Mouse (Mus musculus): ENCODE data around the gene Ranbp17. TPM values are rescaled to one million over a fixed set of nuclear protein-coding genes. Genes with fewer than 3 reads are reported as not detected.

The Ranbp17 gene
- polyA plus RNA-seq, 1 experiment from 2014 or later, result 3.1 TPM

DNA sequence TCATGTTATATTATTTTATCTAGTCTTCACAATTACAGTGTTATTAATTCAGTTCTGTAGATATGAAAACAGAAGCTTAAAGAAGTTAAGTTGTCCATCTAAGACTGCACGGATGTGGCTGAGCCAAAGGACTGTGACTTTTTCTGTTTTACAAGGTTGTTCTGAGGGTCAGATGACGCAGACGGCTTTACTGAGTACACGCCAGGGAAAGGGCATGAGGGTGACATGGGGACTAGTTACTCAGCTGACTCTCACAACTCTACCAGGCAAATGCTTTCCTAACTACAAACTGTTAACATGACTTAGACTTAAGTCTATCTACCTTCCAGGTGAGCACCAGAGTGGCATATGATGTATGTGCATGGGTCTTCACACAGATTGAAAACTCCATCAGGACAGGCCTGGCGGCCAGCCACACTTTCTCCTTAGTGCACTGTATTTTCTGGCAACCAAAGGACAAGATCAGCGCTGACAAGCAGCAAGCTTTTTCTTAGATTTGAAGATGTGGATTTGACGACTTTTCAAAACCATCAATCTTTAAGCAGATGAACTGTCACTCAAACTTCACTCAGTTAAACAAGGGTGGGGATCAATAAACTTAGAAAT lies 194.4 kb downstream of the Ranbp17 start:
- H3K4me2 ChIP-seq, result no peak overlapping the region
- no peaks in the 10 kb centered on the region for H3K4me1 ChIP-seq (replicated peaks)
- 83% methylated on average over 7 of the region's 7 CpGs for WGBS
- ATAC-seq (replicated peaks; ENCODE audit: insufficient number of reproducible peaks, insufficient read depth, low FRiP score, low read depth), result no peak
- H3K9me3 ChIP-seq (replicated peaks), result no peaks in the 10 kb centered on the region
- H3K27me3 ChIP-seq, result no peaks in the 10 kb centered on the region
- no peak overlapping the region for H3K9ac ChIP-seq
- no peak overlapping the region for H3K27ac ChIP-seq
- no peaks in the 10 kb centered on the region for H3K36me3 ChIP-seq
- no peak overlapping the region for H3K4me3 ChIP-seq

DNA sequence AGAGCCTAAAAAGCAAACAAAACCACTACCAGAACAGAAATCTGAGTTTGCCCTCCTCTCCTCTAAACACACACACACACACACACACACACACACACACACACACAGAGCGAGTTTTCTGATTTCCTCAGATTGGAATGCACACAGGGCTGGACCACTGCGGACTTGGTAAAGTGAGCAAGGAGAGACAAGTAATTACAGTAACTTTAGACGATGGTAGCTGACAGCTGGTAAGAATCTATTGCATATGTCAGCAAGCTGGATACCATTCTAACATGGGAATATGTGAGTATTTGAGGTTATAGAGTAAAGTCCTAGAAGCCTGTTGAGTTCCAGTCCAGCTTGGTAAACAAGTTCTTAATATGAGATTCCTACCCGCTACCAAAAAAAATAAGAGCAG lies 204.0 kb downstream of the Ranbp17 start:
- H3K4me2 ChIP-seq, result no peak overlapping the region
- H3K9ac ChIP-seq, result no peak overlapping the region
- H3K27me3 ChIP-seq, result no peaks in the 10 kb centered on the region
- WGBS, result 69% methylated on average over 4 of the region's 4 CpGs
- no peak for ATAC-seq (replicated peaks; ENCODE audit: insufficient number of reproducible peaks, insufficient read depth, low FRiP score, low read depth)
- no peak overlapping the region for H3K4me3 ChIP-seq
- no peaks in the 10 kb centered on the region for H3K4me1 ChIP-seq (replicated peaks)
- no peaks in the 10 kb centered on the region for H3K9me3 ChIP-seq (replicated peaks)
- H3K27ac ChIP-seq, result no peak overlapping the region
- no peaks in the 10 kb centered on the region for H3K36me3 ChIP-seq

DNA sequence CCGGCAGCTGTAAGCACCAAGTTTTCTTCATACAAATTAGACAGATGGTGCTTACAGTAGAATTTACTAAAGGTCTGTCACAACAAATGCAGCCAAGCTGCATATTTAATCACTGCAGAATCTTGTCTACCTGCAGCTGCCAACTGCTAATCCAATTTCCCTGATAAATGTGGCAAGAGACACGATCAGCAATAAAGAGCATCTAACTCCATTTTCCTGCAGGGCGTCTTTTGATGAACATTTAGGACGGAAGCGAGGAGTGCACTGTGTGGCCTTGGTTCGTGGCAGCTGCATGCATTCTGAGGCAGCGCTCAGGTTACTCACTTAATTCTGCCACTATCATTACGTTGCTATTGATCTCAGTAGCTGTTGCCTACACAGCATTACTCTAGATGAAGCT lies 212.7 kb downstream of the Ranbp17 start:
- no peak for ATAC-seq (replicated peaks; ENCODE audit: insufficient number of reproducible peaks, insufficient read depth, low FRiP score, low read depth)
- no peak overlapping the region for H3K9ac ChIP-seq

DNA sequence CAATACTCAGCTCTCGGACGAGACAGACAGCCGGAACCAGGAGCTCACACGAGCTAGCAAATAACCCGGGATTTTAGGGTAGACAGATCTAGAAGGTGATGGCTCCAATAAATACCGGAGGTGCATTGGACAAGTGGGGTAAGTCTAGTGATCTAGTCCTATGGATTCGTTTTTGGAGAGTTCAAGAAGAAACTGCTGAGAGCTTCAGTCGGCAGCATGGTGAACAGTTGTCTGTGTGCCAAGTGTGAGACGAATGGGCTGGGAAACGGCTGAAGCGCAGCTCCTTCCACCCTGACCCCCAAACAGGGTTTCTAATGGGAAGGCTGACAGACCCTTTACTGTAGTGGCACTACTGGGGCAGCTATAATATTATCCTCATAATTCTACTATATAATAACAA lies 214.2 kb downstream of the Ranbp17 start:
- H3K9me3 ChIP-seq (replicated peaks), result no peaks in the 10 kb centered on the region
- no peaks in the 10 kb centered on the region for H3K27me3 ChIP-seq
- ATAC-seq (replicated peaks; ENCODE audit: insufficient number of reproducible peaks, insufficient read depth, low FRiP score, low read depth), result no peak
- no peaks in the 10 kb centered on the region for H3K4me1 ChIP-seq (replicated peaks)
- no peak overlapping the region for H3K27ac ChIP-seq
- H3K36me3 ChIP-seq, result no peaks in the 10 kb centered on the region
- H3K9ac ChIP-seq, result no peak overlapping the region
- no peak overlapping the region for H3K4me3 ChIP-seq
- no peak overlapping the region for H3K4me2 ChIP-seq
- 75% methylated on average over 11 of the region's 11 CpGs for WGBS

More for the DNA sequence above, 212.7 kb downstream of the Ranbp17 start:
- no peaks in the 10 kb centered on the region for H3K27me3 ChIP-seq
- H3K9me3 ChIP-seq (replicated peaks), result no peaks in the 10 kb centered on the region
- H3K4me3 ChIP-seq, result no peak overlapping the region
- no peak overlapping the region for H3K4me2 ChIP-seq
- 70% methylated on average over 8 of the region's 8 CpGs for WGBS
- no peaks in the 10 kb centered on the region for H3K36me3 ChIP-seq
- no peaks in the 10 kb centered on the region for H3K4me1 ChIP-seq (replicated peaks)
- H3K27ac ChIP-seq, result no peak overlapping the region

DNA sequence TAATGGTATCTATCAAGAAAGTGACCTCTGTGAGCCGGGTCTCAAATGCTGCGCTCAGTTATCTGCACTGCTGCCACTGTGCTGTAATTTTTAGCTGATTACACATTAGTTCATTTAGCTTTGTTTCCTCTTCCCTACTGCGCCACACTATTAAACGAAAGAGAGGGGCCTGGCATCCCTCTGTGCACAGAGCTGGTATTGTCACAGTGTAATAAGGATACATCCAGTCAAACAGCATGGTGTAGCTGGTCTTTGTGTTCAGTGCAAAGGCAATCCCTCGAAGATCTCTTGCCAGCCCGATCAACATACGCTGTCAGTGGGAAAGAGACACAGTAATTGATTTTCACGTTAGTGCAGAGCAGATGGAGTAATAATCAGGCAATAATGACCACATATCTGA lies 216.4 kb downstream of the Ranbp17 start:
- no peak overlapping the region for H3K4me3 ChIP-seq
- H3K27ac ChIP-seq, result no peak overlapping the region
- H3K36me3 ChIP-seq, result no peaks in the 10 kb centered on the region
- H3K4me2 ChIP-seq, result no peak overlapping the region
- ATAC-seq (replicated peaks; ENCODE audit: insufficient number of reproducible peaks, insufficient read depth, low FRiP score, low read depth), result no peak
- 78% methylated on average over 8 of the region's 8 CpGs for WGBS
- H3K27me3 ChIP-seq, result no peaks in the 10 kb centered on the region
- no peaks in the 10 kb centered on the region for H3K4me1 ChIP-seq (replicated peaks)
- H3K9me3 ChIP-seq (replicated peaks), result no peaks in the 10 kb centered on the region
- no peak overlapping the region for H3K9ac ChIP-seq

DNA sequence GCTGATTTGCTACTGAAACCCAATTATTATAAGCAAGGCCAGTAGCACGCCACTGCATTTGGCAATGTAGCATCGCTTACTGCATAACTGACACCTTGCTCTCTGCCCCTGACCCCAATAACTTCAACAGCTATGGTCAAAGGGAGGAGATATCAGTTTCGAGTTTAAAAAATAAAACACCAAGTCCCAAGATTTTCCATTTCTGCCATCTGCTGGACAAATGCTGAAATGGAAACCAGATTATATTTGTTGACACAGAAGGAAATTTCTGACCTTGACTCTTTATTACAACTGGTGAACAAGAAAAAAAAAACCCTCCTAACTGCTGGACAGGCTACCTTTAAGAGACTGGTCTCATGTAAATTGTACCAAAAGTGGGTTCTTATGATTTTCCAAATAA lies 218.1 kb downstream of the Ranbp17 start:
- 44% methylated on average over 3 of the region's 3 CpGs for WGBS
- no peaks in the 10 kb centered on the region for H3K27me3 ChIP-seq
- H3K9me3 ChIP-seq (replicated peaks), result no peaks in the 10 kb centered on the region
- H3K9ac ChIP-seq, result no peak overlapping the region
- H3K36me3 ChIP-seq, result no peaks in the 10 kb centered on the region
- no peak for ATAC-seq (replicated peaks; ENCODE audit: insufficient number of reproducible peaks, insufficient read depth, low FRiP score, low read depth)
- H3K4me3 ChIP-seq, result no peak overlapping the region
- H3K27ac ChIP-seq, result no peak overlapping the region
- no peaks in the 10 kb centered on the region for H3K4me1 ChIP-seq (replicated peaks)
- no peak overlapping the region for H3K4me2 ChIP-seq

DNA sequence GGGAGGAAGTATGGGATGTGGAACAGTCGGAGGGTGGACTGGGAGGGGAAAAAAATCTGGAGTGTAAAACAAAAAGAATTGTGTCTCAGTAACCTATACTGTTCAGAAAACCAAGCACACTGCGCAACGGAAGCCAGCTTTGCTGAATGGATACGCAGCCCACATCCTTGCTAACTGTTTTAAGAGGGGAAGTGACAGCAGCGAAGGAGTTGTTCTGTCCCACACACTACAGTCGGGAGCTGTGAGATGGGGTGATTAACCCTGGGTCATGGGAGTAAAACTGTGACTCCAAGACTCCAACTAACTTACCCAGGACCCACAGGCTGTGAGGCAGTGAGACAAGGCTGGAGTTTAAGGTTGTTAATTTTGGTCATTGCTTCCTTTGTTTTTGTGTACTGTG lies 219.5 kb downstream of the Ranbp17 start:
- H3K4me3 ChIP-seq, result no peak overlapping the region
- H3K4me1 ChIP-seq (replicated peaks), result no peaks in the 10 kb centered on the region
- no peak overlapping the region for H3K27ac ChIP-seq
- no peak overlapping the region for H3K9ac ChIP-seq
- H3K4me2 ChIP-seq, result no peak overlapping the region
- no peaks in the 10 kb centered on the region for H3K27me3 ChIP-seq
- 72% methylated on average over 6 of the region's 6 CpGs for WGBS
- ATAC-seq (replicated peaks; ENCODE audit: insufficient number of reproducible peaks, insufficient read depth, low FRiP score, low read depth), result no peak
- no peaks in the 10 kb centered on the region for H3K9me3 ChIP-seq (replicated peaks)
- no peaks in the 10 kb centered on the region for H3K36me3 ChIP-seq

DNA sequence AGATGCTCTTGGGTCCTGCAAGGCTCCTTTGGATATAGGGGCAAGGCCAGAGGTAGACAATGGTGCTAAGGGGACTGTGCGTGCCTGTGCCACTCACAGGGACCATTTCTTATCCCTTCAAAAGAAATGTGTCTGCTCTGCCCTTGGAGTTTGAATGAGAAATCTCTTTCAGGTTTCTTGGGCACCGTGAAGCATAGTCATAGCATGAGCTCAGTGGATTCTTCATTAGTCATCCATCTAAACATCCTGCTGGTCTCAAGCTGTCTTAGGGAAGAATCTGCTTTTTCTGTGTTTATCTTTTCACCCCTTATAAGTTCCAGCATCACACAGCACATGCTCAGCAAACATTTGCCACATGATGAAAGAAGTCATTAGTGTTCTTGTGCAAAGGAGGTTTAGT lies 235.0 kb downstream of the Ranbp17 start:
- 85% methylated on average over 2 of the region's 2 CpGs for WGBS
- ATAC-seq (replicated peaks; ENCODE audit: insufficient number of reproducible peaks, insufficient read depth, low FRiP score, low read depth), result no peak
- H3K27ac ChIP-seq, result no peak overlapping the region

DNA sequence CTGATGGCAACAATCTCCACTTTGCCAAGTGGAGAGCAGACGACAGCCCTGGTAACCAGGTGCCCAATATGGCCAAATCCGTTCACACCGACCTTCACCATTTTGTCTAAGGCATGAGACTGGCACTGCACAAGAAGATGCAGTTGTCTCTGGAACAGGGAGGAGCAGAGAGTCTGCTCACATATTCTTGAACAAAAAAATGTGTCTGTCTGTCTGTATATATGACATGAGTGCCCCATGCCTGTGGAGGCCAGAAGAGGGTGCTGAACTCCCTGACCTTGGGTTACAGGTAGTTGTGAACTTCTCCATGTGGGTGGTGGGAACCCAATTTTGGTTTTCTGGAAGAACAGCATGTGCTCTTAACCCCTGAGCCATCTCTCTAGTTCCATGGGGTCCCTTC lies 236.9 kb downstream of the Ranbp17 start, which contains the start of gene Gm12117:
TSS of gene Gm12117 (minus strand) at position 101 of the 400 bp plus-strand sequence.
- ATAC-seq (replicated peaks; ENCODE audit: insufficient number of reproducible peaks, insufficient read depth, low FRiP score, low read depth), result no peak
- Histone ChIP-seq H3K36me3 (no peaks in the 10 kb centered on the region), H3K9ac (no peak within 1 kb of the TSS), H3K27ac (no peak within 1 kb of the TSS), H3K9me3 (replicated peaks) (no peaks in the 10 kb centered on the region), H3K4me2 (no peak within 1 kb of the TSS), H3K27me3 (no peaks in the 10 kb centered on the region), H3K4me1 (replicated peaks) (no peaks in the 10 kb centered on the region), H3K4me3 (no peak within 1 kb of the TSS)
- 93% methylated on average over 3 of the region's 3 CpGs for WGBS

More for the DNA sequence above, 235.0 kb downstream of the Ranbp17 start:
- H3K4me1 ChIP-seq (replicated peaks), result no peaks in the 10 kb centered on the region
- no peak overlapping the region for H3K4me2 ChIP-seq
- H3K9ac ChIP-seq, result no peak overlapping the region
- no peak overlapping the region for H3K4me3 ChIP-seq
- no peaks in the 10 kb centered on the region for H3K27me3 ChIP-seq
- H3K9me3 ChIP-seq (replicated peaks), result no peaks in the 10 kb centered on the region
- H3K36me3 ChIP-seq, result no peaks in the 10 kb centered on the region

DNA sequence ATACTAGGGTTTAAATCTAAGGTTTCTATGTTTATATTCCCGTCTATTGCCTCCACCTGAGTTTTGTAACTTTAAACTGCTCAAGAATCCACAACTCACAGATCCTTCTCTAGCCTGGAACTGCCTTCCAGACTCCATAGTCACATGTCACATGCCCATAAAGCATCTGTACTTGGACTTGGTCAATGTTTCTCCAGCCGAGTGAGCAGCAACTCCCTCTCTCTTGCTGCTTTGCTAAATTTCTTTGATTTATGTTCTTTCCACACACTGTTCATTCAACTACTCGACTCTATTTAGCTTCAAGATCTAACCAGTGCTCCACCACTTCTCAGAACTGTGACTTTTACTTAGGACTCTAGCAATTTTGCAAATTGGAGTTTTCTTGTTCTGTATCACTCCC lies 238.7 kb downstream of the Ranbp17 start:
- Histone ChIP-seq H3K4me2 (no peak overlapping the region), H3K36me3 (no peaks in the 10 kb centered on the region), H3K27me3 (no peaks in the 10 kb centered on the region), H3K27ac (no peak overlapping the region), H3K4me1 (replicated peaks) (no peaks in the 10 kb centered on the region), H3K9ac (no peak overlapping the region), H3K9me3 (replicated peaks) (no peaks in the 10 kb centered on the region), H3K4me3 (no peak overlapping the region)
- ATAC-seq (replicated peaks; ENCODE audit: insufficient number of reproducible peaks, insufficient read depth, low FRiP score, low read depth), result no peak
- 72% methylated on average over 3 of the region's 3 CpGs for WGBS

DNA sequence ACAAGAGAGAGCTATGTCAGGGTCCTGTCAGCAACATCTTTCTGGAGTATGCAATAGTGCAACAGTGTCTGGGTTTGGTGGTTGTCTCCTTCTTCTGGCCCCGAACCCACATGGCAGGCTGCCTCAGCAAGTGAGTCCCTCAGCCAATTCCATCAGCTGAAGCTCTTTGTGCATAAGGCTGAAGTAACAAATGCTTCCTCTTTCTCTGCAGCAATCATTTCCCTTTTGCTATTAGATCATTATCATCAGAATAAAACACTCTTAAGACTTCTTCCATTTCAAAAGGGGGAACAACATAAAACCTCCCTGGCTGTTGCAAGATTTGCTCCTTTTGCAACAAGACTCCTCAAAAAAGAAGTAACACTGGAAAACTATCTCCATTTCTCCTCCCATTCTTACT lies 239.3 kb downstream of the Ranbp17 start:
- Histone ChIP-seq H3K4me3 (no peak overlapping the region), H3K27me3 (no peaks in the 10 kb centered on the region), H3K9ac (no peak overlapping the region), H3K36me3 (no peaks in the 10 kb centered on the region), H3K9me3 (replicated peaks) (no peaks in the 10 kb centered on the region), H3K4me1 (replicated peaks) (no peaks in the 10 kb centered on the region), H3K4me2 (no peak overlapping the region), H3K27ac (no peak overlapping the region)
- ATAC-seq (replicated peaks; ENCODE audit: insufficient number of reproducible peaks, insufficient read depth, low FRiP score, low read depth), result no peak
- 83% methylated on average over 1 of the region's 1 CpGs for WGBS

DNA sequence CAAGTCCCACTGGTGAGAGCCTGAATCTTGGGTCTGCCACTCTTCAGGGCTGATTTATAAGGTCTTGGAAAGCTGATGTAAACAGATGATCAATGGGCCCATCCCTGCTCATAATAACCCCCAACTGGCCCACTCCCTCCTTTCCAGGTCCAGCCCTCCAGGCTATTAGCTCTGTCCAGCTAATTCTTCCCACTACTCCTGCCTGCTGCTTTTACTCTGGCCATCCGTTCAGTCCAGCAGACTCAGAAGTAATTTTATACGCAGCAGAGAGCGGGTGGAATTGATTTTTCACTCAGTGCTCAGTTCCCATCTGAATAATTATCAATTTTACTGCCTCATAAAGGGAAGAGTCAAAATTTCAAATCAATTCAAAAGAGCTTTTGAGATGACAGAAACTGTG lies 273.3 kb downstream of the Ranbp17 start:
- H3K9me3 ChIP-seq (replicated peaks), result no peaks in the 10 kb centered on the region
- WGBS, result 82% methylated on average over 3 of the region's 3 CpGs
- H3K27me3 ChIP-seq, result no peaks in the 10 kb centered on the region
- no peak overlapping the region for H3K9ac ChIP-seq
- no peaks in the 10 kb centered on the region for H3K36me3 ChIP-seq
- no peaks in the 10 kb centered on the region for H3K4me1 ChIP-seq (replicated peaks)
- no peak overlapping the region for H3K4me3 ChIP-seq
- H3K4me2 ChIP-seq, result no peak overlapping the region
- no peak overlapping the region for H3K27ac ChIP-seq
- ATAC-seq (replicated peaks; ENCODE audit: insufficient number of reproducible peaks, insufficient read depth, low FRiP score, low read depth), result no peak

Data from heart, embryonic 15.5 days (tissue).